Mouse (Mus musculus): ENCODE measurements around the gene 2410131K14Rik. TPM values are rescaled to one million over a fixed set of nuclear protein-coding genes. Genes with fewer than 3 reads are reported as not detected.

2410131K14Rik gene
- total RNA-seq, 2 experiments from 2014 or later, result 3.7 to 4.6 TPM

GRCm38 (mm10) chr5:118304970-118305618 lies 60.1 kb downstream of the 2410131K14Rik start:
- no peak for DNase-seq (ENCODE audit: low spot score in 2 of 2)

GRCm38 (mm10) chr5:118310389-118310788 lies 65.4 kb downstream of the 2410131K14Rik start:
- DNase-seq (ENCODE audit: low spot score in 2 of 2), result no peak

GRCm38 (mm10) chr5:118311251-118311650 lies 66.2 kb downstream of the 2410131K14Rik start:
- DNase-seq (ENCODE audit: low spot score in 2 of 2), result no peak

GRCm38 (mm10) chr5:118313766-118314165 lies 68.7 kb downstream of the 2410131K14Rik start:
- DNase-seq (ENCODE audit: low spot score in 2 of 2), result no peak

Other genes with a start within 250 kb of the 2410131K14Rik start
- gene Tesc, start 217.5 kb upstream of the 2410131K14Rik start, total RNA-seq (2021), result under 1 TPM; 0.88 to 0.96 TPM
- 10 to 100 TPM; 60.2 to 61.6 TPM for gene Fbxw8, start 89.8 kb upstream of the 2410131K14Rik start, total RNA-seq (2021)
- not detected for gene Hrk, start 80.6 kb upstream of the 2410131K14Rik start, total RNA-seq (2021)
- gene Rnft2, start 111 bp upstream of the 2410131K14Rik start, total RNA-seq (2021), result 1 to 10 TPM; 3.6 to 4.1 TPM